Mouse (Mus musculus): ENCODE measurements around the gene Sccpdh.

Sccpdh gene

DNA sequence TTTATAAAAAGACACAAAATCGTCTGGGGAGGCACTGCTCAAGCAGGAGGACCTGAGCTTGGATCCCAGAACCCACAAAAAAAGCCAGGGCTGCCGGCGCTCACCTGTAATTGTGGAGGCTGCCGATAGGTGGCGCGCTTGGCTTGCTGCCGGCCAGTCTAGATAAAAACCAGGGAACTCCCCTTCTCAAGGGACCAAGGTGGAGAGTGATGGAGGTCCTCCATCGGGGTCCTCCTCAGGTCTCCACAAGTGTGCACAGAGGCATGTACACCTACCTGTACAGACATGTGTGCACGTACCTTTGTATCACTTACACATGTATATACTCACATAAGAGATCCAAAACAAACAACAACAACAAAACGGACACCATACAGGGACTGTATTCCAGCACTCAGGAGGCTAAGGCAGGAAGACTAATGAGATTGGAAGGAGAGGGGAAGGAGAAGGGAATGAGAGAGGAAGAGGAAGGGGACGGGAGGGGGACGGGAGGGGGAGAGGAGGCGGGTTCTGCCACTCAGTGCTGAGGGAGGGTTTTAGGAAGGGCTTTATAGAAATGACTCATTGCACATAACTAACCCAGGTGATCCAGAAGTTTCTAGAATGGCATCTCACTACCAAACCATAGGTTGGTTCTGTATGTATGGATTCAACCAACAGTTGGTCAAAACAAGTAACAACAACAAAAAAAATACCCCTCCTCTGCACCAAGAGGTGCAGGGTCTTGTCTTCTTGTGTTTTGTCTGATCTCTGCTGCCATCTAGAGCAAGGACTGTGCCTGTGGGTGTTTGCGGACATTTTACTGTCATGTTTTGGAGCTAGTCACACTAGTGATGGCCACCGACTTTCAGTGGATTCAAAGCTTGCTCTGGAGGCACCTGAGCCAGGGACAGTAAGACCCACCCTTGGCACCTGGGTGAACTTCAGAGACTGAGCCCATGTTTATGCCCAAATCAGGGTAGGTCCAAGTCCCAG, 66.8 kb downstream of the Sccpdh start:
- peak; percentile 16 for DNase-seq (ENCODE audit: low read depth, low spot score)

DNA sequence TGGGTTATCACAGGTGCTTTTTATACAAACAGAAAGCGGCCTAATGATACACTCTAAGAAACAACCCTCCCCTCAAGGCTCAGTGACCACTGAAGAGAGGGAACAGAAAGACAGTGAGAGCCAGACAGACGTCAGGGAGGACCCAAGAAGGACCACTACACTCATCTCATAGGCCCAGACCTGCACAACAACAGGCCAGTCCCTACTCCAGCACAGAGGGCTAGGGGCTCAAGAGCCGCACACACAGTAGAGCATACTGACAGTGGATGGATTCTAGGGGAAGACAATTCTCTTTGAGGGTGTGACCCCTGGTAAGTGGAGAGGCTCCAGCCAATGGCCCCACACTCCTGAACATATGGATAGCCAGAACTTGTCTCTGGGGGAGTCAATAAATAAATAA, 68.5 kb downstream of the Sccpdh start:
- no peak for DNase-seq (ENCODE audit: low read depth, low spot score)

Data from retina, postnatal 7 days (tissue).